Mouse (Mus musculus) central nervous system, embryonic 14 days (tissue): Measurements from ENCODE around the gene Gprin1. TPM values are rescaled to one million over a fixed set of nuclear protein-coding genes. Genes with fewer than 3 reads are reported as not detected.

Source experiments
- polyA plus RNA-seq: library from polyadenylated mRNA; depleted of rRNA; stranded (reverse); fragments of >200 nt; gene quantifications from 2 replicates; pipeline ENCODE4 v1.2.3, GENCODE M21; 2012; rRNA removed

The Gprin1 gene
- polyA plus RNA-seq, result 70.0 and 73.5 TPM in 2 replicates

GRCm38 (mm10) chr13:54749864-54750411 lies at the start of gene Gprin1:
Gene Gprin1, minus strand, starts transcription at chr13:54749874.

GRCm38 (mm10) chr13:54788740-54789560 lies 39.3 kb upstream of the Gprin1 start, which contains the start of gene Tspan17:
Gene Tspan17, plus strand, starts transcription at chr13:54789377.

DNA sequence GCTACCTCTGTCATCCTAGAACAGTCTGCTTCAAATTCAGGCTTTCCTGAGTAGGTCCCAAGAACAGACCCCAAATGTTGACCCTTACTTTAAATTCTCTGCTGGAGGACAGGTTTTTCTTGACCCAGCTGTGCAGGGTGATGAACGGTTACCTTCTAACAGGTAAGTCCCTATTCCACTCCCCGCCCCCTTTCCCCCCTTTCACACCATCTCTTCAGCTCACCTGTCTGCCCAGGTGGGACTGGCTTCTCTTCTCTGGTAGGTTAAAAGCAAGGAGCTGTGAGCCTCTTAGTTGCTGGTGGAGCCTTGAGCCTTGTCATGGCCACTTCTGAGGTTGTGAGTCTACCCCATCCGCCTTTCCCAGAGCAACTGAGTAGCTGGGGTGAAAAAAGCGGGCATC lies 34.0 kb upstream of the Gprin1 start, which contains the start of gene Eif4e1b:
Gene Eif4e1b (plus strand): TSS at position 301 of the 400 bp plus-strand sequence.

DNA sequence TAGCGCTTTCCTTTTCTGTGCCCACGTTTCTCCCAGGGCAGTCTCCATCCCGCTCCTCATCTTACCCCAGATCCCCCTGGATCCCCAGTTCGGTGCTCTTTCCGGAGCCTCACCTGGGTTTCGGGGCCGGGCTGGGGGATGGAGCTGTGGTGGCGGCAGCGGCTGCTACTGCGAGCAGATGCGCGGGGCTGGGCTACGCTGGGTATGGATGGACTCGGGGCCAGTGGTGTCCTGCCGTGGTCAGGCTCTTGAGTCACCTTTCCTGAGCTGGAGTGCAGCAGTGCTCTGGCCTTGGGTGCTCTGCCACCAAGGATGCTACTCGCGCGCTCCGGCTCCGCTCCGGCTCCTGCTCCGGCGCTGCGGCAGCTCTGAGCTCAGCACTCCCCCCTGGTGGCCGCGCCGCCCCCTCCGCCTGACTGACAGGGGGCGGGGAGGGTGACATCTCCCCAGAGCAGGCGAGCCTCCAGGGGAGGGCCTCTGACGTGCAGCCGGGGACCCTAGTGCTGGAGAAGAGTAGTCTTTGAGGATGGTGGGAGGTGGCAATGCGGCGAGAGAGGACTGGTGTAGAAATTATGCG lies 16.6 kb upstream of the Gprin1 start, which contains the start of gene Sncb:
Gene Sncb (minus strand): TSS at position 404 of the 577 bp plus-strand sequence.

DNA sequence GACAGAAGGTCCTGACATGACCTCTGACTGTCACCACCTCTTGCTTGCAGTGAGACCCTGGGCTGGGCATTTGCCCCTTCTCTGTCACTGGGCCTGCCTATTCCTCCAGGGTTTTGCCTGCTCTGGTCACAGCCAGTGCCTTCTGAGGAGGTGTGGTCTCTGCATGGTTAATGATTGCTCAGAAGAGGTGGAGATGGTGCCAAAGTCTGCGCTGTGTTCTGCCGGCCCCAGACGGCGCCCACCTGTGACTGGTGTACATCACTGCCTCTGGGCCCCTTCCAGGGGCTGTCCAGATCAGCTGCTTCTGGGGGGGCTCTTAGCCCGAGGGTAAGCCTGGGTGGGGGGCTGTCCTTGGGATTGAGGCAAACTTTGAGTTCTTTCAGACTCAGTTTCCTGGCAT lies 48.4 kb downstream of the Gprin1 start, which contains the start of gene Cdhr2:
Gene Cdhr2 (plus strand): TSS at position 219 of the 400 bp plus-strand sequence.

DNA sequence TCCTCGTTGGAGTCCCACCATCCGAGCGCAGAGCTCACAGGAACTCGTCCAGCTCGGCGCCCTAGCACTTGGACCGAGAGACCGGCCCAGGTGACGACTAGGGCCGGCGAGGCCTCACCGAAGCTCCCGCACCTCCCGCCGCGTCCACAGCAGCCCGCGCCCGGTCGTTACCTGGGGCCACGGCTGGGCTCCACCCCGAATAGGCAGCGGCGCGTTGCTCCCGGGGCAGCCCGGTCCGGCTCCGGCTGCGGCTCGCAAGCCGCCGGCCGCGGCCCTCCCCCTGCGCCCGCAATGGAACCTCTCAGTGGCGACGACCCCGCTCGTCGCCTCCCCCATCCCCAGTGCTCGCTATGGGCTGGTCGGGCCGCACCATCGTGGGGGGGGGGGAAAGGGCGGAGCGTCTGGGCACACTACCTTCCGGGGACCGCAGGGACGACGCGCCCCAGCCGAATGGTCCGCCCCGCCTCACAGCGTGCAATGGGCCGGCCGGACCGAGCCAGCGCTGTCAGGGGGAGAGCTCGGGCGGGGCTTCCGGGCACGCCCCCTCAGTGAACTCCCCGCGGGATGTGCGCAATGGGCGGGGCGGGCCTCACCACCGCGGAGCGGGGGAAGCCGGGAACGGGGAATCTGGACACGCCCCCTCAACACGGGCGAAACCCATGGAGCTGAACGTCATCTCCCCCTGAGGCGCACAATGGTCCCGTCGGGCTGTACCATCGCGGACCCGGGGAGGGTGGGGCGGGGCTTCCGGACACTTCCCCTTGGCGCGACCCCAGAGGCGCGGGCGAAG lies 55.9 kb downstream of the Gprin1 start, which contains the start of gene Rnf44:
Gene Rnf44 (minus strand): TSS at position 350 of the 790 bp plus-strand sequence.

Other genes with a start within 250 kb of the Gprin1 start
- 33.4 and 35.6 TPM in 2 replicates for gene Simc1, start 246.1 kb downstream of the Gprin1 start, polyA plus RNA-seq
- gene 4833439L19Rik, start 184.4 kb downstream of the Gprin1 start, polyA plus RNA-seq, result 139 and 162 TPM in 2 replicates
- gene Arl10, start 174.9 kb downstream of the Gprin1 start, polyA plus RNA-seq, result 71.1 and 73.2 TPM in 2 replicates
- gene Nop16, start 159.8 kb downstream of the Gprin1 start, polyA plus RNA-seq, result 41.4 and 43.6 TPM in 2 replicates
- gene Higd2a, start 159.7 kb downstream of the Gprin1 start, polyA plus RNA-seq, result 127 and 138 TPM in 2 replicates
- 89.3 and 101 TPM in 2 replicates for gene Cltb, start 138.5 kb downstream of the Gprin1 start, polyA plus RNA-seq
- gene Faf2, start 128.1 kb downstream of the Gprin1 start, polyA plus RNA-seq, result 41.4 and 43.7 TPM in 2 replicates
- 157 and 162 TPM in 2 replicates for gene Rnf44, start 56.0 kb downstream of the Gprin1 start, polyA plus RNA-seq
- 0.07 and 0.09 TPM in 2 replicates for gene Cdhr2, start 48.4 kb downstream of the Gprin1 start, polyA plus RNA-seq
- 55.4 and 60.9 TPM in 2 replicates for gene Sncb, start 16.7 kb upstream of the Gprin1 start, polyA plus RNA-seq
- gene Eif4e1b, start 34.1 kb upstream of the Gprin1 start, polyA plus RNA-seq, result not detected in 2 replicates
- gene Tspan17, start 39.5 kb upstream of the Gprin1 start, polyA plus RNA-seq, result 15.5 and 18.8 TPM in 2 replicates
- gene Unc5a, start 199.5 kb upstream of the Gprin1 start, polyA plus RNA-seq, result 20.5 and 22.4 TPM in 2 replicates